Mouse (Mus musculus): ENCODE measurements around the gene Aifm1. TPM values are rescaled to one million over a fixed set of nuclear protein-coding genes. Genes with fewer than 3 reads are reported as not detected.

Gene Aifm1
- polyA plus RNA-seq (2014; fragmentation: Nextera tagmentation; extraction: Ambion mirVana), result 95.3 and 98.4 TPM in 2 replicates

- H3K27me3 ChIP-seq (ENCODE audit: control insufficient read depth, insufficient read depth, low read length), result no peaks in the 10 kb centered on the region
- peak within 1 kb of the TSS; percentile 56 to 68 for H3K4me3 ChIP-seq (ENCODE audit: control insufficient read depth in 1 of 2, insufficient read depth in 1 of 2, low read depth in 1 of 2, low read length in 2 of 2)
- H3K9me3 ChIP-seq (ENCODE audit: control insufficient read depth, low read length), result no peaks in the 10 kb centered on the region
- peak within 1 kb of the TSS; percentile 78 for H3K9ac ChIP-seq (ENCODE audit: low read length)
- H3K4me2 ChIP-seq (ENCODE audit: low read length), result peak within 1 kb of the TSS; percentile 65
- WGBS, result 16% methylated on average over 45 of the region's 45 CpGs
- peaks cover 0 to 3% of the 10 kb centered on the region in 2 experiments; a peak in 1 of 4 replicates for H3K4me1 ChIP-seq (ENCODE audit: control insufficient read depth in 2 of 2, insufficient read depth in 2 of 2, low read length in 2 of 2)
- H3K36me3 ChIP-seq (ENCODE audit: control insufficient read depth, insufficient read depth, low read length), result no peaks in the 10 kb centered on the region
- peak; percentile 98 for ATAC-seq (ENCODE audit: insufficient number of reproducible peaks, insufficient read depth, low FRiP score, low read depth)
- peak within 1 kb of the TSS; percentile 58 to 73 for H3K27ac ChIP-seq (replicated peaks in 1 of 2; ENCODE audit: control insufficient read depth in 1 of 2, insufficient read depth in 1 of 2, low read depth in 2 of 2, low read length in 2 of 2)
These were observed at the start of gene Aifm1 for GRCm38 (mm10) chrX:48513166-48513807. Gene Aifm1 (minus strand): TSS chrX:48513563.

DNA sequence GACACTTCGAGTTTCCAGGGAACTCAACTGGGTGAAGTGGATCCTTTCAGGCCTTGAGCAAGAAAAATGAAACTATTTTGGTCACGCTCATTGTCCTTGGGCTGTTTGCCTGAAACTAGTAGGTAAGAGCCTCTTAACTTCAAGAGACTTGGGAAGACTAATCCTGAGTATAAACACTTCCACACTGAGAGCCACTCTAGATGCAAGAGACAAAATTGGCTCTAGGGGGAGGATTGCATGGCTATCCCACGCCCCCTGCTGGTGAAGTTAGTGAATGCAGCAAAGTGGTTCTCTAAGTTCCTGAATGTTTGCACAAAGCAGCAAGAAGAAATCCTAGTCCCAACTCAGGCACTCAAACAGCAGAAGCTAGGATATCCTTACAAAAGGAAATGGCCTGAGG, 18.8 kb upstream of the Aifm1 start:
- H3K4me1 ChIP-seq (ENCODE audit: control insufficient read depth in 2 of 2, insufficient read depth in 2 of 2, low read length in 2 of 2), result no peaks in the 10 kb centered on the region
- no peaks in the 10 kb centered on the region for H3K27me3 ChIP-seq (ENCODE audit: control insufficient read depth, insufficient read depth, low read length)
- peak overlapping the region; percentile 24; the same call in 1 of the 2 replicates for H3K4me2 ChIP-seq (ENCODE audit: low read length)
- no peaks in the 10 kb centered on the region for H3K9me3 ChIP-seq (ENCODE audit: control insufficient read depth, low read length)
- 29% methylated on average over 3 of the region's 3 CpGs for WGBS
- H3K36me3 ChIP-seq (ENCODE audit: control insufficient read depth, insufficient read depth, low read length), result no peaks in the 10 kb centered on the region
- H3K9ac ChIP-seq (ENCODE audit: low read length), result no peak overlapping the region
- no peak overlapping the region for H3K4me3 ChIP-seq (ENCODE audit: control insufficient read depth in 1 of 2, insufficient read depth in 1 of 2, low read depth in 1 of 2, low read length in 2 of 2)
- no peak overlapping the region for H3K27ac ChIP-seq (replicated peaks in 1 of 2; ENCODE audit: control insufficient read depth in 1 of 2, insufficient read depth in 1 of 2, low read depth in 2 of 2, low read length in 2 of 2)
- ATAC-seq (ENCODE audit: insufficient number of reproducible peaks, insufficient read depth, low FRiP score, low read depth), result no peak

- no peak overlapping the region for H3K4me3 ChIP-seq (ENCODE audit: control insufficient read depth in 1 of 2, insufficient read depth in 1 of 2, low read depth in 1 of 2, low read length in 2 of 2)
- WGBS, result 50% methylated on average over 3 of the region's 3 CpGs
- ATAC-seq (ENCODE audit: insufficient number of reproducible peaks, insufficient read depth, low FRiP score, low read depth), result no peak
- H3K27ac ChIP-seq (replicated peaks in 1 of 2; ENCODE audit: control insufficient read depth in 1 of 2, insufficient read depth in 1 of 2, low read depth in 2 of 2, low read length in 2 of 2), result peak overlapping the region; percentile 53 to 59; a peak in 3 of 4 replicates
- no peaks in the 10 kb centered on the region for H3K36me3 ChIP-seq (ENCODE audit: control insufficient read depth, insufficient read depth, low read length)
- H3K9ac ChIP-seq (ENCODE audit: low read length), result no peak overlapping the region
- H3K4me2 ChIP-seq (ENCODE audit: low read length), result peak overlapping the region; percentile 9; the same call in 1 of the 2 replicates
- no peaks in the 10 kb centered on the region for H3K27me3 ChIP-seq (ENCODE audit: control insufficient read depth, insufficient read depth, low read length)
- no peaks in the 10 kb centered on the region for H3K9me3 ChIP-seq (ENCODE audit: control insufficient read depth, low read length)
- peaks cover 0 to 8% of the 10 kb centered on the region in 2 experiments; a peak in 1 of 4 replicates for H3K4me1 ChIP-seq (ENCODE audit: control insufficient read depth in 2 of 2, insufficient read depth in 2 of 2, low read length in 2 of 2)
These were observed 13.1 kb upstream of the Aifm1 start for GRCm38 (mm10) chrX:48526435-48526834.

- Histone ChIP-seq H3K27me3 (ENCODE audit: control insufficient read depth, insufficient read depth, low read length) (no peaks in the 10 kb centered on the region), H3K27ac (replicated peaks in 1 of 2; ENCODE audit: control insufficient read depth in 1 of 2, insufficient read depth in 1 of 2, low read depth in 2 of 2, low read length in 2 of 2) (peak overlapping the region; percentile 53 to 64), H3K9me3 (ENCODE audit: control insufficient read depth, low read length) (no peaks in the 10 kb centered on the region), H3K4me2 (ENCODE audit: low read length) (peak overlapping the region; percentile 9; the same call in 1 of the 2 replicates), H3K9ac (ENCODE audit: low read length) (no peak overlapping the region), H3K4me1 (ENCODE audit: control insufficient read depth in 2 of 2, insufficient read depth in 2 of 2, low read length in 2 of 2) (peaks cover 0 to 8% of the 10 kb centered on the region in 2 experiments; a peak in 1 of 4 replicates), H3K36me3 (ENCODE audit: control insufficient read depth, insufficient read depth, low read length) (no peaks in the 10 kb centered on the region), H3K4me3 (ENCODE audit: control insufficient read depth in 1 of 2, insufficient read depth in 1 of 2, low read depth in 1 of 2, low read length in 2 of 2) (no peak overlapping the region)
- WGBS, result 38% methylated on average over 8 of the region's 8 CpGs
- ATAC-seq (ENCODE audit: insufficient number of reproducible peaks, insufficient read depth, low FRiP score, low read depth), result no peak
These were observed 12.5 kb upstream of the Aifm1 start for GRCm38 (mm10) chrX:48525866-48526265.

DNA sequence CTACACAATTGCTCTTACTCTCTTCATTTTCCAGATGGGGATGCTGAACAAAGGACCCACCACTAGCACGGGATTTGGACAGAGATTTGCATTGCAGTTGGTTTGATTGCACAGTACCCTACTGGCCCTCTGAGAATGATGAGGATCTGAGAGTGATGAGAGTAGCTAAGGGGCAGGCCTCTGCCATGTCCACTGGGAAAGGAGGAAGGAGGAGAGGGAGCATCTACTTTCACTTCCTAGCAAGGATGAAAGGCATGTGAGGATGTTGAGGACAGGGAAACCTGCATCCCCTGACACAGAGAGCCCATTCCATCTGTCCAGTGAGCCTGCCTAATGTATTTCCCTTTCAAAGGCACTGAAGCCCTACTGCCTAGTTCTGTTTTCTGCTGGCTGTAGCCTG, 12.0 kb upstream of the Aifm1 start:
- Histone ChIP-seq H3K4me1 (ENCODE audit: control insufficient read depth in 2 of 2, insufficient read depth in 2 of 2, low read length in 2 of 2) (peaks cover 0 to 8% of the 10 kb centered on the region in 2 experiments; a peak in 1 of 4 replicates), H3K9me3 (ENCODE audit: control insufficient read depth, low read length) (no peaks in the 10 kb centered on the region), H3K4me2 (ENCODE audit: low read length) (no peak overlapping the region), H3K27ac (replicated peaks in 1 of 2; ENCODE audit: control insufficient read depth in 1 of 2, insufficient read depth in 1 of 2, low read depth in 2 of 2, low read length in 2 of 2) (peak overlapping the region; percentile 53 to 64), H3K36me3 (ENCODE audit: control insufficient read depth, insufficient read depth, low read length) (no peaks in the 10 kb centered on the region), H3K27me3 (ENCODE audit: control insufficient read depth, insufficient read depth, low read length) (no peaks in the 10 kb centered on the region), H3K4me3 (ENCODE audit: control insufficient read depth in 1 of 2, insufficient read depth in 1 of 2, low read depth in 1 of 2, low read length in 2 of 2) (no peak overlapping the region), H3K9ac (ENCODE audit: low read length) (no peak overlapping the region)
- ATAC-seq (ENCODE audit: insufficient number of reproducible peaks, insufficient read depth, low FRiP score, low read depth), result no peak
- 45% methylated on average over 1 of the region's 1 CpGs for WGBS

DNA sequence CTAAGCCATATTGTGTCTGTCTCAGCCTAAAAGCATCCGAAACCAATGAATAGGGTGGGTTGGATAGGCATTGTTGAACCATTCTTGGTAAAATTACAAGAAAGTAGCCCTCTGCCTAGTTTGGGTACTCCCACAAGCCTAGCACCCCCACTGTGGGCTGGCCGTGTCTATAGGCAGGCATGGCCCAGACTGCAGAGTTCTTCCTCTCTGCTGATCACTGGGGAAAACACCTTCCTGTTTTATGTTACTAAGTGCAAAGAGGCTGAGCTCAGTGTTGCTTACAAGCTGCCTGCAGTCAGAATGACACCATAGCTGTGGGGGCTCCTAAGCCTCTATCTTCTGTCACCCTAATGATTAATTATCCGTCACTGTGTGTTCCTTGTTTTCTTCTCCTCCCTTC, 10.1 kb upstream of the Aifm1 start:
- WGBS, result 62% methylated on average over 3 of the region's 3 CpGs
- Histone ChIP-seq H3K4me2 (ENCODE audit: low read length) (no peak overlapping the region), H3K9me3 (ENCODE audit: control insufficient read depth, low read length) (no peaks in the 10 kb centered on the region), H3K36me3 (ENCODE audit: control insufficient read depth, insufficient read depth, low read length) (no peaks in the 10 kb centered on the region), H3K4me3 (ENCODE audit: control insufficient read depth in 1 of 2, insufficient read depth in 1 of 2, low read depth in 1 of 2, low read length in 2 of 2) (no peak overlapping the region), H3K27me3 (ENCODE audit: control insufficient read depth, insufficient read depth, low read length) (no peaks in the 10 kb centered on the region), H3K27ac (replicated peaks in 1 of 2; ENCODE audit: control insufficient read depth in 1 of 2, insufficient read depth in 1 of 2, low read depth in 2 of 2, low read length in 2 of 2) (no peak overlapping the region), H3K4me1 (ENCODE audit: control insufficient read depth in 2 of 2, insufficient read depth in 2 of 2, low read length in 2 of 2) (peaks cover 0 to 8% of the 10 kb centered on the region in 2 experiments; a peak in 1 of 4 replicates), H3K9ac (ENCODE audit: low read length) (no peak overlapping the region)
- no peak for ATAC-seq (ENCODE audit: insufficient number of reproducible peaks, insufficient read depth, low FRiP score, low read depth)

DNA sequence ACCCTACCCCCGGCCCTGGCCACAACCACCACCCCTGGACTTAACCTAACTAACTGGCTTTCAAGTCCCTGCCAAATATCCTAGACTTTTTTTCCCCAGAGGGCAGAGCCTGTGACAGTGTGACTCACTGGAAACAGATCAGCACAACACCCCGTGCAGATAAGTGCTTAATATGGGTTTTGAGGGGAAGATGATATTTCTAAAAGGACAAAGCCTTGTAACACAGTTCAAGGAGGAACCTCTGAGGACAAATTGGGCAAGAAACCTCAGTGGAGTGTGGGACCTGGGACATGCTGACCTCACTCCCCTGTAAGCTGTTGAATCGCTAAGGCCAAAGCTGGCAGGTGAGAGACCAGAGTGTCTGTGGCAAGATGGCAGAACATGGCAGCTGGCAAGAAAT, 8.3 kb upstream of the Aifm1 start:
- H3K9ac ChIP-seq (ENCODE audit: low read length), result no peak overlapping the region
- no peak overlapping the region for H3K4me2 ChIP-seq (ENCODE audit: low read length)
- no peak for ATAC-seq (ENCODE audit: insufficient number of reproducible peaks, insufficient read depth, low FRiP score, low read depth)

More for the DNA sequence above, 8.3 kb upstream of the Aifm1 start:
- Histone ChIP-seq H3K4me1 (ENCODE audit: control insufficient read depth in 2 of 2, insufficient read depth in 2 of 2, low read length in 2 of 2) (peaks cover 0 to 8% of the 10 kb centered on the region in 2 experiments; a peak in 1 of 4 replicates), H3K27ac (replicated peaks in 1 of 2; ENCODE audit: control insufficient read depth in 1 of 2, insufficient read depth in 1 of 2, low read depth in 2 of 2, low read length in 2 of 2) (no peak overlapping the region), H3K36me3 (ENCODE audit: control insufficient read depth, insufficient read depth, low read length) (no peaks in the 10 kb centered on the region), H3K9me3 (ENCODE audit: control insufficient read depth, low read length) (no peaks in the 10 kb centered on the region), H3K27me3 (ENCODE audit: control insufficient read depth, insufficient read depth, low read length) (no peaks in the 10 kb centered on the region), H3K4me3 (ENCODE audit: control insufficient read depth in 1 of 2, insufficient read depth in 1 of 2, low read depth in 1 of 2, low read length in 2 of 2) (no peak overlapping the region)
- 53% methylated on average over 3 of the region's 3 CpGs for WGBS

Measured in heart, embryonic 14.5 days (tissue).